In the genomic region with DNA sequence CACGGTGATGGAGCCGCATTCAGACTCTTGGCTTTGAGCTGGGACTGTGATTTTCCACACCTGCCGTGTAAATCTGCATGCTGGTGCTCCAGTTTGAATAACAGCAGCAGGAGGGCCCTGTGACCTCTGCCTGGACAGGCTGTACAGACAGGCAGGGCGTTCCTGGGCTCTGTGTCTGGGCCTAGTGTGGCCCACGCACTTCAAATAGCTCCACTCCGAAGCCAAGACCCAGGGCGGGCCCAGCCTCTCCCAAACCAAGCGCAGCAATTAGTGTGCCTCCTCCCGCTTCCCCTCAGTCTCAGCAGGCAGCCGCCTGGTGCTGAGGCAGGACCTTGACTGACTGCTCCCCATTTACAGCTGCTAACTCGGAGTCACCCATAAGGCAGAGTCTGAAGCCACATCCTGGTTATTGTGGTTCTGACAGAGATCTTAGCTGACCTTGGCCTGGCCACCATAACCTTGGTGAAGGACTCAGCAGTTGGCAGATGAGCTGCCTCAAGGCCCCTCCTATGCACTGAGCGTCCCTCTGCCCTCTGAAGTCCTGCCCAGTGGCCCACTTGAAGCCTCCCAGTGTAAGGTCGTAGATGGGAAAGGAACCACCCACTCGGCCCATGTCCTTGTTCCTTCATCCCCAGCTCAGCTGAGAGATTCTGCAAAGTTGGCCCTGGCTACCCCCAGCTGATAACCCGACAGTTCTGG, we compare ENCODE assay signal across 19 mouse cellular contexts. TPM values are rescaled to one million over a fixed set of nuclear protein-coding genes. Genes with fewer than 3 reads are reported as not detected.
A peak's percentile ranks its signal among the peaks of the same experiment; 100 is the strongest.
DNase-seq lines count a peak whose midpoint lies in the region; ATAC-seq and TF ChIP-seq lines count a peak whose summit lies in the region.
"Had no signal": no experiment of that assay in that cellular context is flagged by ENCODE, and none has a peak within 500 bp of the region (broad histone marks: within the 10 kb centered on the region; RNA-seq: fewer than 3 reads in every experiment).

No protein-coding gene starts in this region.

- H3K27ac ChIP-seq in intestine, postnatal 0 days (ENCODE audit: low read depth, low read length), result no peak overlapping the region
- H3K27ac ChIP-seq in intestine, embryonic 15.5 days, result no peak overlapping the region
- 0 out of 2 replicates have a peak overlapping the region, but pooled peaks have one; percentile 7 for H3K27ac ChIP-seq in limb, embryonic 10.5 days
- H3K27ac ChIP-seq in forebrain, embryonic 10.5 days, result no peak overlapping the region
- no peak overlapping the region for H3K27ac ChIP-seq in layer of hippocampus, adult 2 months
- H3K27ac ChIP-seq: forebrain, embryonic 15.5 days; heart, embryonic 15.5 days; hindbrain, embryonic 12.5 days; liver, embryonic 12.5 days; midbrain, embryonic 12.5 days had no signal

- H3K9ac ChIP-seq in intestine, postnatal 0 days (ENCODE audit: low read depth, low read length), result 0 out of 2 replicates have a peak overlapping the region, but pooled peaks have one; percentile 7
- no peak overlapping the region for H3K9ac ChIP-seq in intestine, embryonic 15.5 days
- H3K9ac ChIP-seq: forebrain, embryonic 15.5 days; heart, embryonic 15.5 days; hindbrain, embryonic 12.5 days; liver, embryonic 12.5 days had no signal

- WGBS in intestine, postnatal 0 days, result 73% methylated on average over 15 of the region's 15 CpGs
- WGBS in intestine, embryonic 15.5 days, result 65% methylated on average over 15 of the region's 15 CpGs
- WGBS in limb, embryonic 10.5 days, result 47% methylated on average over 15 of the region's 15 CpGs
- WGBS in forebrain, embryonic 10.5 days, result 67% methylated on average over 15 of the region's 15 CpGs

- peak; percentile 58 for DNase-seq in ES-CJ7 (ENCODE audit: low read depth, low spot score)
- peak; percentile 32 to 37 for DNase-seq in adrenal gland, adult 18-20 months (ENCODE audit: low spot score in 2 of 2)
- no peak for DNase-seq in limb, embryonic 10.5 days (ENCODE audit: low spot score)
- no peak for DNase-seq in forebrain, embryonic 10.5 days (ENCODE audit: extremely low spot score, low spot score)
- DNase-seq in layer of hippocampus, adult 2 months (ENCODE audit: low spot score in 2 of 2), result no peak
- no peak for DNase-seq in thymus, postnatal 10 days (ENCODE audit: low spot score in 2 of 2)
- DNase-seq: cerebellum, postnatal 36 days; kidney, adult 18-20 months; lung, postnatal 10 days had no signal

- H3K27me3 ChIP-seq in intestine, postnatal 0 days (replicated peaks; ENCODE audit: control insufficient read depth, insufficient read depth, low read length), result no peaks in the 10 kb centered on the region
- H3K27me3 ChIP-seq in intestine, embryonic 15.5 days (replicated peaks), result no peaks in the 10 kb centered on the region
- peaks cover 10% of the 10 kb centered on the region; the same call in 1 of the 2 replicates for H3K27me3 ChIP-seq in limb, embryonic 10.5 days (ENCODE audit: low read depth, poor library complexity, severe bottlenecking)
- H3K27me3 ChIP-seq in forebrain, embryonic 10.5 days (ENCODE audit: poor library complexity, severe bottlenecking), result peaks cover 5% of the 10 kb centered on the region; the same call in 1 of the 2 replicates
- H3K27me3 ChIP-seq: forebrain, embryonic 15.5 days; hindbrain, embryonic 12.5 days had no signal

- H3K36me3 ChIP-seq in intestine, postnatal 0 days (ENCODE audit: control insufficient read depth, insufficient read depth), result no peaks in the 10 kb centered on the region
- no peaks in the 10 kb centered on the region for H3K36me3 ChIP-seq in intestine, embryonic 15.5 days
- no peaks in the 10 kb centered on the region for H3K36me3 ChIP-seq in limb, embryonic 10.5 days
- H3K36me3 ChIP-seq in forebrain, embryonic 10.5 days (replicated peaks), result no peaks in the 10 kb centered on the region
- H3K36me3 ChIP-seq: forebrain, embryonic 15.5 days; heart, embryonic 15.5 days; hindbrain, embryonic 12.5 days; liver, embryonic 12.5 days; midbrain, embryonic 12.5 days had no signal

- no peak for ATAC-seq in intestine, postnatal 0 days
- ATAC-seq in intestine, embryonic 15.5 days, result no peak
- ATAC-seq: forebrain, embryonic 15.5 days; liver, embryonic 12.5 days had no signal

- H3K4me2 ChIP-seq in intestine, postnatal 0 days (replicated peaks; ENCODE audit: low read depth), result no peak overlapping the region
- no peak overlapping the region for H3K4me2 ChIP-seq in intestine, embryonic 15.5 days (replicated peaks)
- H3K4me2 ChIP-seq: forebrain, embryonic 15.5 days; heart, embryonic 15.5 days; hindbrain, embryonic 12.5 days; liver, embryonic 12.5 days; midbrain, embryonic 12.5 days had no signal

- H3K4me3 ChIP-seq in intestine, postnatal 0 days (ENCODE audit: low read depth, low read length), result no peak overlapping the region
- no peak overlapping the region for H3K4me3 ChIP-seq in intestine, embryonic 15.5 days (replicated peaks)
- no peak overlapping the region for H3K4me3 ChIP-seq in limb, embryonic 10.5 days
- H3K4me3 ChIP-seq in forebrain, embryonic 10.5 days, result no peak overlapping the region
- no peak overlapping the region for H3K4me3 ChIP-seq in layer of hippocampus, adult 2 months
- H3K4me3 ChIP-seq: forebrain, embryonic 15.5 days; heart, embryonic 15.5 days; hindbrain, embryonic 12.5 days; liver, embryonic 12.5 days; midbrain, embryonic 12.5 days had no signal

- H3K4me1 ChIP-seq in intestine, postnatal 0 days (replicated peaks; ENCODE audit: control insufficient read depth, insufficient read depth, low read length), result no peaks in the 10 kb centered on the region
- no peaks in the 10 kb centered on the region for H3K4me1 ChIP-seq in intestine, embryonic 15.5 days (replicated peaks)
- peaks cover 10% of the 10 kb centered on the region for H3K4me1 ChIP-seq in limb, embryonic 10.5 days
- H3K4me1 ChIP-seq in forebrain, embryonic 10.5 days, result 0 out of 2 replicates have a peak, but pooled peaks cover 8% of the 10 kb centered on the region
- H3K4me1 ChIP-seq: forebrain, embryonic 15.5 days; heart, embryonic 15.5 days; midbrain, embryonic 12.5 days had no signal

- no peaks in the 10 kb centered on the region for H3K9me3 ChIP-seq in intestine, postnatal 0 days (ENCODE audit: control insufficient read depth)
- H3K9me3 ChIP-seq in intestine, embryonic 15.5 days, result no peaks in the 10 kb centered on the region
- no peaks in the 10 kb centered on the region for H3K9me3 ChIP-seq in limb, embryonic 10.5 days (replicated peaks)
- no peaks in the 10 kb centered on the region for H3K9me3 ChIP-seq in forebrain, embryonic 10.5 days
- H3K9me3 ChIP-seq: forebrain, embryonic 15.5 days; heart, embryonic 15.5 days; hindbrain, embryonic 12.5 days; liver, embryonic 12.5 days; midbrain, embryonic 12.5 days had no signal

- TF ChIP-seq CTCF in intestine, postnatal 0 days (IDR thresholded peaks at IDR 0.05; ENCODE audit: low read depth), result no peak
- TF ChIP-seq CTCF in layer of hippocampus, adult 2 months (conservative IDR thresholded peaks at IDR 0.05), result no peak

RNA-seq across cellular contexts. Expression of gene Slc5a10, which starts 7.3 kb away (rescaled TPM):
- 0.08 and 0.13 TPM in 2 replicates for polyA plus RNA-seq in intestine, postnatal 0 days (2015; fragmentation: Nextera tagmentation; extraction: Ambion mirVana)
- polyA plus RNA-seq in intestine, embryonic 15.5 days (2015; fragmentation: Nextera tagmentation; extraction: Ambion mirVana), result 0.13 TPM in 1 of 2 replicates, not detected in the other
- not detected for total RNA-seq in adrenal gland, adult 18-20 months (2021)
- 0.08 and 0.11 TPM in 2 replicates for polyA plus RNA-seq in limb, embryonic 10.5 days (2016; fragmentation: Nextera tagmentation; extraction: Ambion mirVana)
- 0.07 and 0.12 TPM in 2 replicates for polyA plus RNA-seq in forebrain, embryonic 10.5 days (2016; fragmentation: Nextera tagmentation; extraction: Ambion mirVana)
- total RNA-seq in layer of hippocampus, adult 2 months (2021), result under 1 TPM; 0.31 to 0.47 TPM
- total RNA-seq: gastrocnemius, postnatal 36 days had no signal
- polyA plus RNA-seq: forebrain, embryonic 15.5 days; heart, embryonic 15.5 days; hindbrain, embryonic 12.5 days; liver, embryonic 12.5 days; midbrain, embryonic 12.5 days; small intestine, adult 2 months; stomach, embryonic 14.5 days had no signal

RNA-seq across cellular contexts. Expression of gene Fam83g, which starts 29.4 kb away (rescaled TPM):
- polyA plus RNA-seq in intestine, postnatal 0 days (2015; fragmentation: Nextera tagmentation; extraction: Ambion mirVana), result 20.7 and 21.9 TPM in 2 replicates
- 7.4 and 7.9 TPM in 2 replicates for polyA plus RNA-seq in intestine, embryonic 15.5 days (2015; fragmentation: Nextera tagmentation; extraction: Ambion mirVana)
- 1 to 10 TPM; 1.2 to 1.6 TPM for total RNA-seq in adrenal gland, adult 18-20 months (2021)
- polyA plus RNA-seq in limb, embryonic 10.5 days (2016; fragmentation: Nextera tagmentation; extraction: Ambion mirVana), result 2.2 and 2.4 TPM in 2 replicates
- polyA plus RNA-seq in forebrain, embryonic 10.5 days (2016; fragmentation: Nextera tagmentation; extraction: Ambion mirVana), result 1.5 and 1.9 TPM in 2 replicates
- total RNA-seq in layer of hippocampus, adult 2 months (2021), result not detected

RNA-seq across cellular contexts. Expression of gene Prpsap2, which starts 48.6 kb away (rescaled TPM):
- 15.1 and 16.8 TPM in 2 replicates for polyA plus RNA-seq in intestine, postnatal 0 days (2015; fragmentation: Nextera tagmentation; extraction: Ambion mirVana)
- 27.1 and 27.5 TPM in 2 replicates for polyA plus RNA-seq in intestine, embryonic 15.5 days (2015; fragmentation: Nextera tagmentation; extraction: Ambion mirVana)
- 10 to 100 TPM; 25.1 to 27.9 TPM for total RNA-seq in adrenal gland, adult 18-20 months (2021)
- 32.4 and 33.7 TPM in 2 replicates for polyA plus RNA-seq in limb, embryonic 10.5 days (2016; fragmentation: Nextera tagmentation; extraction: Ambion mirVana)
- polyA plus RNA-seq in forebrain, embryonic 10.5 days (2016; fragmentation: Nextera tagmentation; extraction: Ambion mirVana), result 45.7 and 46.5 TPM in 2 replicates
- total RNA-seq in layer of hippocampus, adult 2 months (2021), result 10 to 100 TPM; 50.8 to 51.0 TPM

Comparison
In these comparisons a context has a peak if more than half of its experiments do, and no peak if none do; other contexts are left out.
1. DNase-seq: peak in ES-CJ7 (single experiment) and adrenal gland, adult 18-20 months (2 of 2); none in limb, embryonic 10.5 days (single experiment), forebrain, embryonic 10.5 days (single experiment), layer of hippocampus, adult 2 months (0 of 2) and thymus, postnatal 10 days (0 of 2).